Mouse (Mus musculus) G1E (cell line): Measurements from ENCODE around the gene Rbms3.

Experiments used
- CTCF ChIP-seq: IDR thresholded peaks from 2 replicates; pipeline ENCODE4 v1.5.1; 2012; ENCODE audit warnings: low read depth, low read length, inconsistent platforms, mixed read lengths
- GATA1 ChIP-seq: IDR thresholded peaks from 2 replicates; pipeline ENCODE4 v1.6.1; 2012; ENCODE audit warnings: borderline replicate concordance, low read length, inconsistent platforms, mixed read lengths

DNA sequence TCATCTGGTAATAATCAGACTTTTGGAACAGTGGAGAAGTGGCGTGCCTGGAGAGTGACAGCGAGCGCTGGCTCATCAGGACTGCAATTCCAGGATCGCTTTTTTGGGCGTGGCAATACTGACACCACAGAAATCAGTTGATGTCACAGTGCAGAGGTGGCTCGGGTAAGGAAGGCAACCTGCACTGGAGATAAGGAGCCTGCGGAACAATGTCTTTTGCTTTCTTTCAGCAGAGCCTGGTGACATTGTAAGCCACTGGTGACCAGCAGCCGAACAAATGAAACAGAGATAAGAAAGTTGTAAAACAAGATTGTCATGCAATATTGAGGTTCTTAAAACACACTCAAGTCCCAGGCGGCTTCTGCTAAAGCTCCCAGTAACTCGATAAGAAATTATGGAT lies 998.9 kb downstream of the Rbms3 start:
- no peak for TF ChIP-seq CTCF
- TF ChIP-seq GATA1, result no peak
